Mouse (Mus musculus): ENCODE results near the gene Psmc2. TPM values are rescaled to one million over a fixed set of nuclear protein-coding genes. Genes with fewer than 3 reads are reported as not detected.

Psmc2 gene
- 167 and 179 TPM in 2 replicates for polyA plus RNA-seq (2015; fragmentation: Nextera tagmentation; extraction: Ambion mirVana)

DNA sequence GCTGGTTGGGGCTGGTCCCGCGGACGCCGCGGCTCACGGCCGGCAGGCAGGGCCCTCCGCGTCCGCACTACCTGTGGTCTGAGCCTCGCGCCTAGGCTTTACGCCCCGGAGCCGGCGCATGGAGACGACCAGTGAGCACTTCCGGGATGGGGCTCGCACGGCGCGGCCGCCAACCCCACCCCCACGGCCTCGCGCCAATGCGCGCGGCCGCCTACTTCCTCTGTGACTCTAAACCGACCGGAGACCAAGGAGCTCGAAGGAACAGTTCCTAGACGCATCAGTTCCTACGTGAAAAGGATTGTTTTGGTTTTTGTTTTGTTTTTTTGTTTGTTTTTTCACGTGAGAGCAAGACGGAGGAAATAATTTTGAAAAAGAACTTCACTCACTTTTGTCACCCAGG lies at the start of gene Psmc2, which contains the start of gene Dnajc2:
Gene Psmc2, plus strand, starts transcription at position 231 of the 400 bp plus-strand sequence.
Gene Dnajc2, minus strand, starts transcription at position 199 of the 400 bp plus-strand sequence.

DNA sequence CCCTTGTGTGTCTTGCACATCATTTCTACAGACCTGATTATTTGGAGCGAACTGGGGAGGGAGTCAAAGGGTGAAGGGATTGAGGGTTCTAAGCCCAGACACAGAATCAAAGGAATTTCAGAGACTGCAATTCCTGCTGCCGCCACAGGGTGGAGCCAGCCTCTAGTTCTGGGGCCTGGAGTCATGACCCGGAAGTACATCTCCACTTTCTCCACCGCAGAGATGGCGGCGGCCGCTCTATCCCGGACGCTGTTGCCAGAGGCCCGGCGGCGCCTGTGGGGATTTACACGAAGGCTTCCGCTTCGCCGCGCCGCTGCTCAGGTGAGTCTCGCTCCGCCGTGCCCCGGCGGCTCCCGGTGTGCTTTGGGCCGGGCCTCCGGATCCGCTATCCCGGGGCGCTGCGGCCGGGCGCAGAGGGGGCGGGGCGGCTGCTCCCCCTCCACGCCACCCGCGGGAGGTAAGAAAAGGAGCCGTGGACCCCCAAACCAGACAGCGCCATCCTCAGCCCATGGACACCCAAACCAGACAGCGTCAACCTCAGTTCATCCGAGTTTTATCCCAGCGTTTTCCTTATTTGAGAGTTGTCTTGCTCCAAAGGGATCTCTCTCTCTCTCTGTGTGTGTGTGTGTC lies 48.0 kb upstream of the Psmc2 start, which contains the start of gene Pmpcb:
Gene Pmpcb, plus strand, starts transcription at position 186 of the 630 bp plus-strand sequence.

Other genes with a start within 250 kb of the Psmc2 start
- 53.2 and 68.5 TPM in 2 replicates for gene Lrrc17, start 241.7 kb upstream of the Psmc2 start, polyA plus RNA-seq (2015; fragmentation: Nextera tagmentation; extraction: Ambion mirVana)
- 0.39 and 0.47 TPM in 2 replicates for gene Fbxl13, start 139.6 kb upstream of the Psmc2 start, polyA plus RNA-seq (2015; fragmentation: Nextera tagmentation; extraction: Ambion mirVana)
- gene Armc10, start 139.5 kb upstream of the Psmc2 start, polyA plus RNA-seq (2015; fragmentation: Nextera tagmentation; extraction: Ambion mirVana) = 8.6 and 10.0 TPM in 2 replicates
- gene Napepld, start 83.9 kb upstream of the Psmc2 start, polyA plus RNA-seq (2015; fragmentation: Nextera tagmentation; extraction: Ambion mirVana) = 2.1 and 2.4 TPM in 2 replicates
- 95.8 and 99.1 TPM in 2 replicates for gene Pmpcb, start 48.1 kb upstream of the Psmc2 start, polyA plus RNA-seq (2015; fragmentation: Nextera tagmentation; extraction: Ambion mirVana)
- 30.7 and 34.2 TPM in 2 replicates for gene Dnajc2, start within 50 bp of the Psmc2 start, polyA plus RNA-seq (2015; fragmentation: Nextera tagmentation; extraction: Ambion mirVana)
- not detected in 2 replicates for gene Slc26a5, start 80.3 kb downstream of the Psmc2 start, polyA plus RNA-seq (2015; fragmentation: Nextera tagmentation; extraction: Ambion mirVana)